Mouse (Mus musculus) testis, adult 10 weeks (tissue): ENCODE measurements around the gene Psmd8. TPM values are rescaled to one million over a fixed set of nuclear protein-coding genes. Genes with fewer than 3 reads are reported as not detected.

ENCODE experiments used
- polyA plus RNA-seq: library from polyadenylated mRNA; stranded (reverse); fragments of 350-450 nt; fragmentation: Illumina TruSeq; extraction: RNeasy Lipid Tissue Mini Kit (QIAGEN cat#74804); gene quantifications from one replicate; pipeline ENCODE4 v1.2.3, GENCODE M21; 2014; ENCODE audit warnings: low read depth, low replicate concordance

Gene Psmd8
- 214 TPM for polyA plus RNA-seq

GRCm38 (mm10) chr7:29180077-29180853, at the start of gene Psmd8:
Psmd8 (minus strand) TSS chr7:29180701.

GRCm38 (mm10) chr7:29213675-29214082, 33.2 kb upstream of the Psmd8 start, which contains the start of gene Catsperg1:
Catsperg1 (minus strand) TSS chr7:29214035.

DNA sequence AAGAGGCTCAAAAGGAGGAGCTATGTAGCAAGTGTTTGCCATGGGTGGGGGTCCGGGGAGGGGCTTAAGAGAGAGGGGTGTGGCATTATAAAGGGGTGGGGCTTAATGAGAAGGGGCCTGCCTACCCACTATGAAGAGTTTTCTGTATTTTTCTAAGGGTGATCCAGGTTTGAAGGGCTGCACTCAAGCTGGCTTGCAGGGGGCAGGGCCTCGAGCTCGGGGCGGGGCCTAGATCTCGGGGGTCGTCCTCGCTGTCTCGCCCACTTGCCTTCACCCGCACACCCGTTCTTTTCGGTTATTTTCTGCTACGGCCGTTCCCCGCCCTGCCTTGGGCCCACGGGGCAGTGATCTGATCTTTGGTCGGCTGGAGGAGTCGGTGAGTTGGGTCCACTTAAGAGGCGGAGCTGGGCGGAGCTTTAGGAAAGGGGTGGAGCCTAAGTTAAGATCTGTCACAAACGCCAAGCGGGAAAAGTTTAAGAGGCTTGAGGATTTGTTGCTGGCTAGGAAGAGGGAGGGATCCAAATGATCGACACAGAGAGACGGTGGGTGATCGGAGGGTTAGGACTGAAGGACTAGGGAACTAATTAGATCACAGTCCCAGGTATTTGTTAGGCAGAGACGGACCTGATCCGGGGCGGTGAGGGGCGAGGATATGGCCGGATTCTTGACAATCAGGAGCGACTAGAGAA, 10.3 kb downstream of the Psmd8 start, which contains the start of the genes Ggn and Spred3:
Gene Ggn (plus strand): TSS at position 145 of the 689 bp plus-strand sequence.
Gene Spred3 (minus strand): TSS at position 346 of the 689 bp plus-strand sequence.

GRCm38 (mm10) chr7:29155838-29156782, 24.4 kb downstream of the Psmd8 start, which contains the start of gene Fam98c:
Fam98c (minus strand) TSS chr7:29156234.

GRCm38 (mm10) chr7:29134693-29135386, 45.7 kb downstream of the Psmd8 start, which contains the start of gene Rasgrp4:
Rasgrp4 (plus strand) TSS chr7:29134851.

GRCm38 (mm10) chr7:29124970-29125369, 55.5 kb downstream of the Psmd8 start, which contains the start of gene Ryr1:
Ryr1 (minus strand) TSS chr7:29125179.

Other genes with a start within 250 kb of the Psmd8 start
- 5.4 TPM for gene Actn4, start 218.4 kb downstream of the Psmd8 start, polyA plus RNA-seq
- 19.4 TPM for gene Eif3k, start 198.8 kb downstream of the Psmd8 start, polyA plus RNA-seq
- 0.78 TPM for gene Map4k1, start 198.7 kb downstream of the Psmd8 start, polyA plus RNA-seq
- 0.14 TPM for gene Ryr1, start 55.5 kb downstream of the Psmd8 start, polyA plus RNA-seq
- 0.11 TPM for gene Rasgrp4, start 45.9 kb downstream of the Psmd8 start, polyA plus RNA-seq
- gene Fam98c, start 24.5 kb downstream of the Psmd8 start, polyA plus RNA-seq: 3.0 TPM
- 2.6 TPM for gene Ggn, start 10.5 kb downstream of the Psmd8 start, polyA plus RNA-seq
- 29.2 TPM for gene Spred3, start 10.3 kb downstream of the Psmd8 start, polyA plus RNA-seq
- gene Catsperg1, start 33.3 kb upstream of the Psmd8 start, polyA plus RNA-seq: 169 TPM
- 2.8 TPM for gene Kcnk6, start 51.8 kb upstream of the Psmd8 start, polyA plus RNA-seq
- 1.7 TPM for gene Yif1b, start 57.6 kb upstream of the Psmd8 start, polyA plus RNA-seq
- not detected for gene 2200002D01Rik, start 67.8 kb upstream of the Psmd8 start, polyA plus RNA-seq
- 12.3 TPM for gene Spint2, start 101.2 kb upstream of the Psmd8 start, polyA plus RNA-seq
- 0.36 TPM for gene Ppp1r14a, start 108.6 kb upstream of the Psmd8 start, polyA plus RNA-seq
- gene Dpf1, start 123.2 kb upstream of the Psmd8 start, polyA plus RNA-seq: 1.1 TPM